Mouse (Mus musculus) embryonic fibroblast, embryonic 13.5 days (primary cell): ENCODE data around the gene Glyr1. TPM values are rescaled to one million over a fixed set of nuclear protein-coding genes. Genes with fewer than 3 reads are reported as not detected.

Experiments used
- H3K27ac ChIP-seq: 2 replicates; pipeline ENCODE4 v1.5.1; 2012; ENCODE audit warnings: low read length, control low read depth, inconsistent platforms; ENCODE audit not compliant: insufficient read depth
- H3K4me1 ChIP-seq: 2 replicates; pipeline ENCODE4 v1.6.1; 2011; ENCODE audit warnings: low read length; ENCODE audit not compliant: control insufficient read depth, insufficient read depth
- H3K4me3 ChIP-seq: 2 replicates; pipeline ENCODE4 v1.5.1; 2011; ENCODE audit warnings: mild to moderate bottlenecking, control low read depth, low read length; ENCODE audit not compliant: insufficient read depth
- CTCF ChIP-seq: IDR thresholded peaks from 2 replicates; pipeline ENCODE4 v1.5.1; 2011; ENCODE audit warnings: mild to moderate bottlenecking, control low read depth, low read length, moderate library complexity, borderline replicate concordance; ENCODE audit not compliant: insufficient read depth
- POLR2A ChIP-seq: IDR thresholded peaks from 2 replicates; pipeline ENCODE4 v1.6.1; 2011; ENCODE audit warnings: low read depth, mild to moderate bottlenecking, control low read depth, low read length, moderate library complexity
- polyA plus RNA-seq: library from polyadenylated mRNA; stranded (reverse); fragments of >200 nt; gene quantifications from 2 replicates; pipeline ENCODE4 v1.2.4, GENCODE M21; 2011; ENCODE audit warnings: low read depth; ENCODE audit not compliant: missing spikeins, insufficient read length

Gene Glyr1
- polyA plus RNA-seq, 1 experiment: 69.9 TPM

DNA sequence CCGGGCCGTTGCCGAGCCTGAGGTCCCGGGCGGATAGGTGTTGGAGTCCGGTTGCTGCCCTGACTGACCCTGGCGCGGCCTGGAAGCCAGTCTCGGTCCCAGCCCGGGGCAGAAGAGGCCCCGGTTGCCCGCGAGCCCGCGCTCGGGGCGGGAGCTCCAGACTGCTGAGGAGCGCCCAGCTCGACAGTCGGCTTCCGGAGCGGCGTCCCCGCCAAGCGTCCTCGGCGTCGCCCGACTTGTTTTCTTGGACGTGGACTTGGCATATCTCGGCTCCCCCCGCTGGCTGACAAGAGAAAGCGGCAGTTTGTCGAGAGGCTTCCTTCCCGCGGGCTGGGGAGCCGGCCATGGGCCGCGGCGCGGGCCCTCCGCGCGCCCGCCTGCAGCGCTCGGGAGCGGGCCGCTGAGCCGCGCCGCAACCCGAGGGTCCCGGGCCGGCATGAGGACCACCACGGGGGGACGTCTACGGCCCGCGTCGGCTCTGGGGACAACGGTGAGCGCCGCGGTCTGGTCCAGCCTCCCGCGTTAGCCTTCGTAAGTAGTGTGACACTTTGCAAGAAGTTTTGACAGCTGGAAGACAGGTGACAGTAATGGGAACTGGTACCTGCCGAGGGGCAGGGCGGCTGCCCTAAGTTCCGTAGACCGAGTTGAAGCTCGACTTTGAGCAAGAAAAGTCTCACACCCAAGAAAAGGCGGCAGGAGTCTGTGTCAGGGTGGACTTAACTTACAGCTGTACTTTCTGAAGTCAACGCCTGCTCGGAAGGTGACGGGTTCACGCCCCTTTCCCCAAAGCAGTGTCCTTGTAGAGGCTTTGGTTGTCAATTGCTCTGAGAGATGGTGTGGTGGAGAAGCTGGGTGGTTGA is 818 bp upstream of the Glyr1 start:
- TF ChIP-seq POLR2A (no peak), CTCF (no peak)
- H3K4me1 ChIP-seq: no peaks in the 10 kb centered on the region
- H3K27ac ChIP-seq: peak overlapping the region; percentile 83
- H3K4me3 ChIP-seq: peak overlapping the region; percentile 100

DNA sequence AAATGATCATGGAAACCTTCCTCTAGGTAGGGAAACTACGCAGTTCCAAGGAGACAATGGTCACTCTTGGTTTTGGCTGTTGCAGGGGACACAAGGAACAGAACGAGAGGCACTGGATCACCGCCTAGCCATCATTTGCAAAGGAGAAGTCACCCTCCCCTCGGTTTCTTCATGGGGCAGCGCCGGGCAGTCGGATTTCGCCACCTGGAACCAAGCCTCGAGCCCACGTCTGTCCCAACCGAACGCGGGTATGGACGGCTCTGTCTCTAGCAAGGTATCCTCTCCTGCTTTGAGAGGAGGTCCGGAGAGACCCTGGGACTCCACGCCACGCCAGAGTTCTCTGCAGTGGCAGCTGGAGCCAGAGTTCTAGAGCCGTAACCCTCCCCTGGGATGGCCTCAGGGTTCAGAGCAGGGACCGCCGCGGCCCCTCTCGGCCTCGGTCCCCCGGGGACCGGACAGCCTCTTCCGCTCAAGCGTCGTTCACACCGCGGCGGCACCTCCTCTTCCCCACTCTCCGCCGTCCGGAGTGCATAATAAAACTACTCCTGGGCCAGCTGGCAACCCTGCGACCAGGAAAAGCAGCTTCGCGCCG is 385 bp downstream of the Glyr1 start:
- no peak for TF ChIP-seq CTCF
- TF ChIP-seq POLR2A: no peak
- no peaks in the 10 kb centered on the region for H3K4me1 ChIP-seq
- H3K4me3 ChIP-seq: peak overlapping the region; percentile 87
- peak overlapping the region; percentile 39 for H3K27ac ChIP-seq

- no peaks in the 10 kb centered on the region for H3K4me1 ChIP-seq
- no peak overlapping the region for H3K4me3 ChIP-seq
- TF ChIP-seq CTCF (no peak), POLR2A (no peak)
- H3K27ac ChIP-seq: no peak overlapping the region
Observed at GRCm38 (mm10) chr16:5045322-5045721, 4.3 kb downstream of the Glyr1 start.

- no peaks in the 10 kb centered on the region for H3K4me1 ChIP-seq
- H3K4me3 ChIP-seq: no peak overlapping the region
- TF ChIP-seq CTCF (no peak), POLR2A (no peak)
- no peak overlapping the region for H3K27ac ChIP-seq
Observed at GRCm38 (mm10) chr16:5036649-5037234, 12.9 kb downstream of the Glyr1 start.

DNA sequence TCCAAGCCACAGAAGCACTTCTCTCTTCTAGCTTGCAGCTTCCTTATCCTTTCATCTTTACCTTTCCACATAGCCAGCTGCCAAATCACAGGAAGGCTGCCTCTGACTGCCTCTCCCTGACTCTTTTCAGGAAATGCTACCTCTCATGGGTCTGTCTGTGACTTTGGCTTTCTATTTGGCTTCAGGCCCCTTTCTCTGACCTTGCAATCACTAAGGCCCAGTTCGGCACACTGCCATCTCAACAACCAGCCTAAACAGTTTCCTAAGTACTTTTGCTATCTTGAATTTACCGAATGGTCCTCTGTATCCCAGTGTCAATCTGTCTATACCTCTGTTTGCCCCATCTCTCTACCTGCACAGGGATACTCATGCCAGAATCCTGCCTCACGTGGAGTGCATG is 14.1 kb downstream of the Glyr1 start:
- H3K27ac ChIP-seq: no peak overlapping the region
- H3K4me1 ChIP-seq: no peaks in the 10 kb centered on the region
- H3K4me3 ChIP-seq: no peak overlapping the region
- TF ChIP-seq POLR2A (no peak), CTCF (no peak)

GRCm38 (mm10) chr16:5029847-5030246 is 19.8 kb downstream of the Glyr1 start:
- no peak overlapping the region for H3K27ac ChIP-seq
- H3K4me1 ChIP-seq: no peaks in the 10 kb centered on the region
- no peak for TF ChIP-seq POLR2A
- TF ChIP-seq CTCF: no peak
- no peak overlapping the region for H3K4me3 ChIP-seq

DNA sequence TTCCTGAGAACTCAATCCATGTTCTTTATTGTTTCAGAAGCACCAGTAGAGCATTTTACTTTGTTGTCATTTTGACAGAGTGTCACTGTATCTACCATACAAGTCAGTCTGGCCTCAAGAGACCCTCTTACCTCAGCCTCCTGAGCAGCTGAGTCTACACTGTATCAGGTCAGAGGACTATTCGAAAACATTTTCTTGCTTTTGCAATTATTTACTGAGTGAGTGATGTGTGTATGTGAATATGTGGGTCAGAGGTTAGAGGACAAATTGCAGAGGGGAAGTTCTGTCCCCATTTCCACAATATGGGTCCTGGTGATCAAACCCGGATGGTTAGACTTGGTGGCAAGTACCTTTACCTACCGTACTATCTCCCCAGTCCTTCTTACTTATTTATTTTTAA is 25.6 kb downstream of the Glyr1 start:
- H3K4me1 ChIP-seq: no peaks in the 10 kb centered on the region
- no peak overlapping the region for H3K27ac ChIP-seq
- TF ChIP-seq POLR2A: no peak
- TF ChIP-seq CTCF: no peak
- no peak overlapping the region for H3K4me3 ChIP-seq

- no peak for TF ChIP-seq CTCF
- H3K27ac ChIP-seq: no peak overlapping the region
- H3K4me1 ChIP-seq: no peaks in the 10 kb centered on the region
- H3K4me3 ChIP-seq: no peak overlapping the region
Observed at GRCm38 (mm10) chr16:5014578-5014977, 35.1 kb downstream of the Glyr1 start.

- Histone ChIP-seq H3K27ac (no peak within 1 kb of the TSS), H3K4me3 (peak within 1 kb of the TSS; percentile 75), H3K4me1 (no peaks in the 10 kb centered on the region)
- TF ChIP-seq POLR2A (peak; percentile 83), CTCF (no peak)
Observed at GRCm38 (mm10) chr16:5013054-5013838, 36.4 kb downstream of the Glyr1 start, which contains the start of gene Rogdi. Rogdi (minus strand) TSS chr16:5013553.
